Mouse (Mus musculus): ENCODE measurements at regions not wholly inside any gene's neighbourhood (a gene's known extent, or its start where the extent isn't known, plus 50 kb on each side); places are given as distances from the start of the nearest gene placed in this dataset.

DNA sequence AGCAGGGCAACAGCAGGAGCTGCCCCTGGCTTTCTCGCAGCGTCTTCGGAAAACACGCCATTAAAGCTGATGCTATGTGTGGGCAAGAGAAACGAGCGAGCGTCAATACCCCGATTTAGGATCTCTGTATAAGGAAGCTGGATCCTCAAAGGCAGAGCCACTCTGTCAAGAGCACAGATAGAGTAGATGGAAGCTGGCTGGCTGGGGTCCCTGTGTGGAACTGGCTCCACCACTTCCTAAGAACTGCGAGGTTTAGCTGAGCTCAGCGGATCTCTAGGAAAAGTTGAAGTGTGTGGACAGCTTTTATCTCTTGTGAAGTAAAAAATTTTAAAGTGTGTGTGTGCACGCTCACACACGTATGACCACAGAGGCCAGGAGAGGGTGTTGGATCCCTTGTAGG is 154.7 kb upstream of the Ubl3 start:
- TF ChIP-seq GATA1 (IDR thresholded peaks at IDR 0.05; ENCODE audit: low read length) (no peak), TAL1 (IDR thresholded peaks at IDR 0.05; ENCODE audit: low read length) (no peak)

All from erythroblast, embryonic 14.5 days (primary cell).